Mouse (Mus musculus): ENCODE data around the gene Atp6ap1.
A peak's percentile ranks its signal among the peaks of the same experiment; 100 is the strongest.

GRCm38 (mm10) chrX:74270062-74270901 lies 26.6 kb upstream of the Atp6ap1 start, which contains the start of gene Rpl10:
- peak; percentile 98 for TF ChIP-seq POLR2A (IDR thresholded peaks at IDR 0.05; ENCODE audit: insufficient read depth, low read depth, low read length)
- TF ChIP-seq CTCF (IDR thresholded peaks at IDR 0.05): peak; percentile 62
- TF ChIP-seq EP300 (IDR thresholded peaks at IDR 0.05; ENCODE audit: insufficient read depth, low read depth, low read length): no peak; the same call in none of the 2 replicates
